Mouse (Mus musculus) CD4-positive naive resting alpha-beta T cell, adult 76 days (primary cell): Measurements from ENCODE around the gene Tnrc6a. TPM values are rescaled to one million over a fixed set of nuclear protein-coding genes. Genes with fewer than 3 reads are reported as not detected.

Experiments used
- total RNA-seq: library from RNA; stranded (reverse); gene quantifications from one replicate; pipeline ENCODE4 v1.2.4, GENCODE M21; 2023

Tnrc6a gene
- 98.3 TPM for total RNA-seq

DNA sequence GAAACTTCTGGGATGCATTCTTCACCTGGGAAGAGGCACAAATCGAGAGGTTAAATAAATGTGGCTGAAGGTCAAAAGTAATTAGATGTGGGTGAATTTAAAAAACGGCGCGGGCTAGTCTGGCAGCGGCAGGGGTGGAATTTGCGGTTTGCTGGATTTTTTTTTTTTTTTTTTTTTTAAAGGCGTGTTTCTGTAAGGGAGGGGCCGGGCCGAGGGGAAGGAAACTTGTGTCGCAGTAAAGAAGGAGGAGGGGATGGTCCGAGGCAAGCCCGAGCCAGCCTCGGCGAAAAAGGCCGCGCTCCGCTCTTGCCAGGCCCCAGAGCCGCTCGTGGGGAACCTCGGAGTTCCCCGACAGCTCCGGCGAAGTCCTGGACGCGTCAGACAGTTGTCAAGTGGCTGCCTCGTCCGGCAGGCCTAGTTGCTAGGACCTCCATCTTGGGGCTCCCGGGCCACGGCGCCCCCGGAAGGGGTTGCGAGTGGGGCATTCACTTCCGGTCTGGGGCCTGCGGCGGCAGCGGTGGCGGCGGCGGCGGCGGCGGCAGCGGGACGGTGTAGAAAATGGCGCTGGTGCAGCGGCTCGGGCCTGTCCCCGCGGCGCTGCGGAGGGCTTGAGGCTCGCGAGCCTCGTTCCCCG lies at the start of gene Tnrc6a:
Tnrc6a (plus strand) TSS at position 221 of the 634 bp plus-strand sequence.

GRCm38 (mm10) chr7:123214365-123215075 lies 90.8 kb downstream of the Tnrc6a start, which contains the start of gene Slc5a11:
TSS of gene Slc5a11 (plus strand) at chr7:123214780.

Other genes with a start within 250 kb of the Tnrc6a start
- 126 TPM for gene Rbbp6, start 158.2 kb upstream of the Tnrc6a start, total RNA-seq
- gene Slc5a11, start 90.9 kb downstream of the Tnrc6a start, total RNA-seq = 0.47 TPM
- 16.5 TPM for gene Lcmt1, start 245.9 kb downstream of the Tnrc6a start, total RNA-seq
- 90.0 TPM for gene Arhgap17, start 246.0 kb downstream of the Tnrc6a start, total RNA-seq